Mouse (Mus musculus) erythroblast, embryonic 14.5 days (primary cell): ENCODE data around the gene Aif1.
"Not testable (repeated sequence)": the region's sequence is repeated elsewhere in the genome, so short reads cannot be mapped to it uniquely, and the experiment has no call there.

Experiments
- GATA1 ChIP-seq: IDR thresholded peaks from 2 replicates; pipeline ENCODE4 v1.6.1; 2012; ENCODE audit warnings: low read length, inconsistent platforms, mixed read lengths
- TAL1 ChIP-seq: IDR thresholded peaks from 3 replicates; pipeline ENCODE4 v1.6.1; 2012; ENCODE audit warnings: low read length, inconsistent platforms, mixed read lengths

DNA sequence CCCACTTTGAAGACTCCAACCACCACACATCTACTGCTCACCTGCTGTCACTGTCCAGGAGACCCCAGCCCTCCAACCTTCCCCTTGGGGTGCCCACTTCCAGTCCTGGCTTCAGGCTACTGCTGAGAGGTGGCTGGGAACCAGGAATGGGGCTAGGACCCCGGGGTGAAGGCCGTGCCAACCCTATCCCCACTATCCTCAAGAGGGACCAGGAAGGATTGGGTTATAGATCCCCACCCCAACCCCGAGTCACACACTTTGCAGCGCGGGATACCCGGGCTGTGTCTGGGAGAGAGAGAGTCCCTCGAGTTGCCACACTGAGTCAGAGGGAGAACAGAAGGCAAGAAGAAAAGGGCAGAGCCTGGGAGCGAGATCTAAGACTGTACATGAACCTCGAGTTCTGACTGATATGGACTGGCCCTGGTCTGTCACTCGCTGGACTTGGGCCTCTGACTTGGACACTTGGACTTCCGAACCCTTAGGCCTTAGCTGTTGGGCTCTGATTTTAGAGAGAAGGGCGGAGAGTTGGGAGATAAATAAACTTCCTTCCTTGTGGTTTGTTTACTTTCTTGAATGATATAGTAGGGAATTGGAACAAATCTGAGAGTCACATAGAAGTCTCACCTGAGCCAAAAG lies 51.5 kb downstream of the Aif1 start:
- not testable (repeated sequence) for TF ChIP-seq GATA1, TAL1
